Comparison of ENCODE assay signal across 8 mouse cellular contexts in genomic region chr7:4876753-4877221, GRCm38 (mm10). TPM values are rescaled to one million over a fixed set of nuclear protein-coding genes. Genes with fewer than 3 reads are reported as not detected.
A peak's percentile ranks its signal among the peaks of the same experiment; 100 is the strongest.
DNase-seq lines count a peak whose midpoint lies in the region; ATAC-seq and TF ChIP-seq lines count a peak whose summit lies in the region.

Gene Isoc2a, plus strand, starts transcription at chr7:4877153.

- H3K27ac ChIP-seq in embryonic facial prominence, embryonic 14.5 days (replicated peaks; ENCODE audit: low read depth, low read length), result no peak within 1 kb of the TSS; the same call in 1 of the 2 replicates
- H3K27ac ChIP-seq in heart, adult 2 months, result peak within 1 kb of the TSS; percentile 91
- H3K27ac ChIP-seq in limb, embryonic 13.5 days, result peak within 1 kb of the TSS; percentile 0; the same call in 1 of the 2 replicates
- H3K27ac ChIP-seq in midbrain, embryonic 16.5 days (ENCODE audit: low read length), result peak within 1 kb of the TSS; percentile 65

- ATAC-seq in embryonic facial prominence, embryonic 14.5 days (ENCODE audit: low read depth), result peak; percentile 100
- peak; percentile 99 for ATAC-seq in limb, embryonic 13.5 days (ENCODE audit: low FRiP score, low read depth)
- peak; percentile 99 for ATAC-seq in midbrain, embryonic 16.5 days

- peak within 1 kb of the TSS; percentile 93 for H3K4me2 ChIP-seq in embryonic facial prominence, embryonic 14.5 days (ENCODE audit: low read depth, low read length)
- H3K4me2 ChIP-seq in limb, embryonic 13.5 days (replicated peaks), result peak within 1 kb of the TSS; percentile 82
- H3K4me2 ChIP-seq in midbrain, embryonic 16.5 days (ENCODE audit: low read length), result peak within 1 kb of the TSS; percentile 83

- peaks cover 11% of the 10 kb centered on the region for H3K4me1 ChIP-seq in embryonic facial prominence, embryonic 14.5 days (ENCODE audit: control insufficient read depth, insufficient read depth, low read length)
- H3K4me1 ChIP-seq in heart, adult 2 months (ENCODE audit: control insufficient read depth, insufficient read depth, low read length), result peaks cover 1% of the 10 kb centered on the region; the same call in 1 of the 2 replicates
- peaks cover 15% of the 10 kb centered on the region for H3K4me1 ChIP-seq in limb, embryonic 13.5 days
- peaks cover 9% of the 10 kb centered on the region; the same call in 1 of the 2 replicates for H3K4me1 ChIP-seq in midbrain, embryonic 16.5 days (ENCODE audit: control insufficient read depth, insufficient read depth, low read length)

- H3K4me3 ChIP-seq in embryonic facial prominence, embryonic 14.5 days (ENCODE audit: low read depth, low read length), result peak within 1 kb of the TSS; percentile 63
- peak within 1 kb of the TSS; percentile 79 for H3K4me3 ChIP-seq in heart, adult 2 months
- peak within 1 kb of the TSS; percentile 54 for H3K4me3 ChIP-seq in limb, embryonic 13.5 days
- peak within 1 kb of the TSS; percentile 52 for H3K4me3 ChIP-seq in midbrain, embryonic 16.5 days (ENCODE audit: low read depth, low read length)

- H3K36me3 ChIP-seq in embryonic facial prominence, embryonic 14.5 days (ENCODE audit: control insufficient read depth, insufficient read depth, low read length), result no peaks in the 10 kb centered on the region
- no peaks in the 10 kb centered on the region for H3K36me3 ChIP-seq in heart, adult 2 months (ENCODE audit: control insufficient read depth, insufficient read depth, low read length)
- H3K36me3 ChIP-seq in limb, embryonic 13.5 days, result no peaks in the 10 kb centered on the region
- no peaks in the 10 kb centered on the region for H3K36me3 ChIP-seq in midbrain, embryonic 16.5 days (ENCODE audit: control insufficient read depth, insufficient read depth, low read length)

- peak; percentile 97 for TF ChIP-seq EP300 in heart, adult 2 months (IDR thresholded peaks at IDR 0.05; ENCODE audit: insufficient read depth, low read depth, low read length)

- under 1% methylated on average over 22 of the region's 22 CpGs for WGBS in embryonic facial prominence, embryonic 14.5 days
- WGBS in heart, adult 2 months, result 1% methylated on average over 22 of the region's 22 CpGs
- under 1% methylated on average over 22 of the region's 22 CpGs for WGBS in limb, embryonic 13.5 days
- WGBS in midbrain, embryonic 16.5 days, result under 1% methylated on average over 22 of the region's 22 CpGs

- no peak for TF ChIP-seq CTCF in heart, adult 2 months (IDR thresholded peaks at IDR 0.05)

- H3K27me3 ChIP-seq in embryonic facial prominence, embryonic 14.5 days (replicated peaks; ENCODE audit: control insufficient read depth, insufficient read depth, low read length), result no peaks in the 10 kb centered on the region
- no peaks in the 10 kb centered on the region for H3K27me3 ChIP-seq in heart, adult 2 months (ENCODE audit: control insufficient read depth, insufficient read depth, low read length)
- no peaks in the 10 kb centered on the region for H3K27me3 ChIP-seq in limb, embryonic 13.5 days
- H3K27me3 ChIP-seq in midbrain, embryonic 16.5 days (ENCODE audit: control insufficient read depth, insufficient read depth, low read depth, low read length), result no peaks in the 10 kb centered on the region

- intact Hi-C loops in heart, adult 2 months (cut with DNase I), result loop anchor here (2.0 to 5.0 kb wide), 2 partner anchors 62 to 139 kb away; no protein-coding TSS in a partner anchor

- peak; percentile 92 for DNase-seq in 3T3-L1 (ENCODE audit: low read depth, low spot score)
- peak; percentile 58 to 81 for DNase-seq in adrenal gland, postnatal 4 days (ENCODE audit: low spot score in 2 of 2)
- DNase-seq in embryonic facial prominence, embryonic 14.5 days (ENCODE audit: low spot score), result peak; percentile 97
- peak; percentile 86 to 92 for DNase-seq in heart, adult 2 months
- DNase-seq in kidney, adult 8-10 months, result peak; percentile 93 to 96
- DNase-seq in spleen, postnatal 10 days (ENCODE audit: low spot score in 2 of 2), result peak; percentile 58 to 85

- no peaks in the 10 kb centered on the region for H3K9me3 ChIP-seq in embryonic facial prominence, embryonic 14.5 days (ENCODE audit: control insufficient read depth, low read length)
- no peaks in the 10 kb centered on the region for H3K9me3 ChIP-seq in limb, embryonic 13.5 days
- no peaks in the 10 kb centered on the region for H3K9me3 ChIP-seq in midbrain, embryonic 16.5 days (replicated peaks; ENCODE audit: control insufficient read depth, low read length, poor library complexity, severe bottlenecking)

- no peaks in the 10 kb centered on the region for H3K79me2 ChIP-seq in heart, adult 2 months (replicated peaks; ENCODE audit: control insufficient read depth, insufficient read depth, low read length)

- H3K9ac ChIP-seq in embryonic facial prominence, embryonic 14.5 days (ENCODE audit: low read depth, low read length), result peak within 1 kb of the TSS; percentile 69
- peak within 1 kb of the TSS; percentile 65 for H3K9ac ChIP-seq in heart, adult 2 months (ENCODE audit: low read depth, low read length)
- H3K9ac ChIP-seq in limb, embryonic 13.5 days, result peak within 1 kb of the TSS; percentile 69
- H3K9ac ChIP-seq in midbrain, embryonic 16.5 days (ENCODE audit: low read depth, low read length), result peak within 1 kb of the TSS; percentile 62

- peak; percentile 99 for TF ChIP-seq POLR2A in heart, adult 2 months (IDR thresholded peaks at IDR 0.05; ENCODE audit: insufficient read depth, low read depth, low read length)

RNA-seq across cellular contexts. Expression of gene Isoc2a, which starts in this region (rescaled TPM):
- total RNA-seq in adrenal gland, postnatal 4 days (2021), result 10 to 100 TPM; 22.6 to 22.8 TPM
- polyA plus RNA-seq in embryonic facial prominence, embryonic 14.5 days (2014; fragmentation: Nextera tagmentation; extraction: Ambion mirVana), result 1.3 and 1.6 TPM in 2 replicates
- total RNA-seq in heart, adult 2 months (2021), result 10 to 100 TPM; 48.9 to 55.5 TPM
- polyA plus RNA-seq in heart, adult 2 months (2012; rRNA removed), result 29.3 and 30.6 TPM in 2 replicates
- 1.2 and 1.3 TPM in 2 replicates for polyA plus RNA-seq in limb, embryonic 13.5 days (2015; fragmentation: Nextera tagmentation; extraction: Ambion mirVana)
- polyA plus RNA-seq in midbrain, embryonic 16.5 days (2015; fragmentation: Nextera tagmentation; extraction: Ambion mirVana), result 0.46 and 0.57 TPM in 2 replicates

Comparison
In these comparisons a context has a peak if more than half of its experiments do, and no peak if none do; other contexts are left out.
1. RNA of gene Isoc2a (polyA plus RNA-seq): 29.3 to 30.6 TPM in heart, adult 2 months; 1.3 to 1.6 TPM in embryonic facial prominence, embryonic 14.5 days, 1.2 to 1.3 TPM in limb, embryonic 13.5 days and 0.46 to 0.57 TPM in midbrain, embryonic 16.5 days; every median in the first group is over 10 times any median in the second.
2. Peak in ATAC-seq, H3K4me3 ChIP-seq, H3K27ac ChIP-seq, H3K9ac ChIP-seq and H3K4me2 ChIP-seq in midbrain, embryonic 16.5 days; RNA of the gene not detected or under 1 TPM.
3. Peak in every context shown above with its lines, with median percentiles within 50 percentile points of each other: DNase-seq, ATAC-seq, H3K4me2 ChIP-seq, H3K4me3 ChIP-seq and H3K9ac ChIP-seq.